Mouse (Mus musculus) retina, postnatal 7 days (tissue): Measurements from ENCODE around the gene Cdh4.

Source experiments
- DNase-seq: peaks from one replicate; pipeline ENCODE4 v3.0.0-alpha.2; 2012; ENCODE audit warnings: low read depth, low spot score

Cdh4 gene

DNA sequence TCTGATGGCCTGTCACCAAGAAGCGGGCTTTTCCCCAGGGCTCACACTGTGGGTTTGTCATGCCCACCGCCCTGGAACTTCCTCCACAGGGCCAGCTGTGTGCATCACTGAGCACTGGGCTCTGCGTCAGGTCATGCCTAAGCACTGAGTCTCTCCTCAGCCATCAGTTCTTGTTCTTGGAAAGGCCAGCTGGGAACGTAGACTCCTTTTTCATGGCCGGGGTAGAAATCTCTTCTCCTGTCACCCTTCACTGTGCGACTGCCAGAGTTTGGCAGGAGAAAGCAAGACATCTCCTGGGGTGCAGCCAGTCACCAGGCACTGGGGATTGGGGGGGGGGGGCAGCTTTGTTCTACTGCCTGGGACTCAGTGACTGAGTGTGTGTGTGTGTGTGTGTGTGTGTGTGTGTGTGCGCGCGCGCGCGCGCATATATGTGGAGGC lies 222.0 kb downstream of the Cdh4 start:
- no peak for DNase-seq

GRCm38 (mm10) chr2:179670689-179671088 lies 228.5 kb downstream of the Cdh4 start:
- DNase-seq = no peak

DNA sequence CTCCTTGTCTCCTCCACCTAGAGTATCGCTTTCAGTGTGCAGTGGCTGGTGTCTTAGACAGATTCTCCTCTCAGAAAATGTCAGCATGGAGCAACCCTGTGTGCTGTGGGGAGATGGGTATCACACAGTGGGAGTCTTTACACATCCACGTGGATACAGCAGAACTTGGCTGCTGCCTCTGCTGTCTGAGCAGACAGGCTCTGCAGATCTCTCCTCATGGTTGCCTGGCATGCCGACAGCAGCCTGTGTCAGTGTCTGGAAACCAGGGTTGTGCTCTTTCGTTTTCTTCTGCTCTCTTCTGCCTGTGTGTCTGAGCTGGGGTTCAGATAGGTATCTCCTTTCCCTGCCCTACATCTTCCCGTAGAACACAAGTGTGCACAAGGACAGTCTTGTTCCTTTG lies 237.6 kb downstream of the Cdh4 start:
- no peak for DNase-seq

- DNase-seq = no peak
Observed at GRCm38 (mm10) chr2:179681386-179681785, 239.2 kb downstream of the Cdh4 start.

- no peak for DNase-seq
Observed at GRCm38 (mm10) chr2:179687243-179687681, 245.0 kb downstream of the Cdh4 start.

DNA sequence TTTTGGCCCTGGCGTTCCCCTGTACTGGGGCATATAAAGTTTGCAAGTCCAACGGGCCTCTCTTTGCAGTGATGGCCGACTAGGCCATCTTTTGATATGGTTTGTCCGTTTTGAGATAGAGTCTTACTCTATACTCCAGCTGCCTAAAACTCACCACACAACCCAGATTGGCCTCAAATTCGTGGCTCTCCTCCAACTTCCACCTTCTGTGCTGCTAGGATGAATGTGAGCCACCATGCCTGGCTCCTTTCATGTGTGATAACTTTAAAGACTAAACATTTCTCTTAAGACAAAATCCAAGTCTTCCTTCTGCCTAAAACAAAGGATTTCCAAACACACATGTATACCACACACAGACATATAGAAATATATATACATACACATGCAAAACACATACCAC lies 246.7 kb downstream of the Cdh4 start:
- DNase-seq = no peak

- DNase-seq = no peak
Observed at GRCm38 (mm10) chr2:179689761-179690160, 247.5 kb downstream of the Cdh4 start.

GRCm38 (mm10) chr2:179690571-179690970 lies 248.3 kb downstream of the Cdh4 start:
- DNase-seq = no peak

- DNase-seq = no peak
Observed at GRCm38 (mm10) chr2:179694936-179695335, 252.7 kb downstream of the Cdh4 start.

GRCm38 (mm10) chr2:179697601-179698000 lies 255.4 kb downstream of the Cdh4 start:
- DNase-seq = no peak

DNA sequence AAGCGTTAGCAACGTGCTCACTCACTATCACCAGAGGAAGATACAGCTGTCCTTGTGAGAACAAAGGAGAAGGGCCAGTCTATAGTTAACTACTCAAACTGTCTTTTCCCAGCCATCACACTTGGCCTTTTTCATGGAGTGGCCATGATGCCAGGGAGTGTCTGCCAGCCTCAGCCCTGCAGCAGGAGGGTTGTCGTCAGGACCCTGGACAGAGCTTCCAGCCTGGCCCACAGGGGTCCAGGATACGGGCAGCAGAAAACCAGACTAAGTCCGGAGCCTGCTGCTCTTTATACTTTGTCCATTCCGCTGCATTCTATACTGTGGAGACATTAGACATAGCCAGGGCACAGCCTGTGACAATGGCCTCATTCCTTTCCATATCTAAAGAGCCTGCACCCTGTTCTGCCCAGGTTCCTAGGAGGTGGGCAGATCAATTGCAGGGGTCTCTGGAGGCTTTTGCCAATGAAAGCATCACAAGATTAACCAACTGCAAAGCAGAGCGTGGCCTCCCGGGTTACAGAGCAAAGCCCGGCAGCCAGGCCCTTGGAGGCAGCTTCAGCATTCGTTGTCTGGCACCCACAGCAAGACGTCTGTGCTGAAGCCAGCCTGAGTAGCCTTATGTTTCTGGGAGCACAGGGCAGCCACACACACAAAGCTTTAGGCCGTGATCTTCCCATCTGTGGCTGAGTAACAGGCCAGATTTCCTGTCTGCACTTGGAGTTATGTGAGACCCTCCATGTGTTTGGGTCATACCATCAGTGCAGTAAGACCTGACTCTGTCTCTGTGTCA lies 256.2 kb downstream of the Cdh4 start:
- DNase-seq = no peak

- DNase-seq = no peak
Observed at GRCm38 (mm10) chr2:179705043-179705442, 262.8 kb downstream of the Cdh4 start.

GRCm38 (mm10) chr2:179705461-179705860 lies 263.2 kb downstream of the Cdh4 start:
- no peak for DNase-seq

GRCm38 (mm10) chr2:179706616-179707015 lies 264.4 kb downstream of the Cdh4 start:
- DNase-seq = no peak

DNA sequence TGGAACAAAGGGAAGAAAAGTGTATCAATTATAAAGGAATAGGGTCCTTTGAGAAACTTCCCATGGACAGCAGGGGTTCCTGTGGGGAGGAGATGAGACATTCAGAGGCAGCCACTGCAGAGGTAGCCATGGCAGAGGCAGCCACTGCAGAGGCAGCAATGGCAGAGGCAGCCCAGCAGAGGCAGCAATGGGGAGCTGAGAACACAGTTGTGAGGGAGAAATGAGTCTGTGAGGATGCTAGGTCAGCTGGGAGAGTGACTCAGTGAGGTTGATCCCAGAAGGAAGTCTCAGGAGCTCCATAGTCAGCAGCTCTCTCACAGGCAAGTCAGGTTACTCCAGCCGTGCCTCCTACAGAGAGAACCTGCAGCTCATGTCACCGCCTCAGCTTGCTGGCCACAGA lies 266.9 kb downstream of the Cdh4 start:
- DNase-seq = no peak

- DNase-seq = no peak
Observed at GRCm38 (mm10) chr2:179712690-179713089, 270.5 kb downstream of the Cdh4 start.

- DNase-seq = no peak
Observed at GRCm38 (mm10) chr2:179713326-179713725, 271.1 kb downstream of the Cdh4 start.

DNA sequence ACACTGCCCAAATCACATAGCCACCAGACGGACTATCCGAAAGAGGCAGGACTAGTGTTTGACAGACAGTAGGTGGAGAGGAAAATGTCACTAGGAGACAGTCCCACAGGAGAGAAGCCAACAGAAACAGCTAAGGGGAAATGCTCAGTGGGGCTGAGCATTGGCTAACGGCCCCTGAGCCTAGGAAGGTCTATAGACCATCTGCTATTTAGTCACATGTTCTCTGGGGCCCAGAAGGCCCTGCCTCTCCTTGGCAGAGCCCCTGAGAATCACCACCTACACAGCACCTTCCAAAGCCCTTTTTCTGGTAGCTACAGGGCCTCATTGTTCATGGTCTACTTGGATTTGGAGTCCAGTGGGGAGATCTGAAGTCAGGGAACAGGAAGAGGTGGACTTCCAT lies 271.9 kb downstream of the Cdh4 start:
- DNase-seq = no peak

DNA sequence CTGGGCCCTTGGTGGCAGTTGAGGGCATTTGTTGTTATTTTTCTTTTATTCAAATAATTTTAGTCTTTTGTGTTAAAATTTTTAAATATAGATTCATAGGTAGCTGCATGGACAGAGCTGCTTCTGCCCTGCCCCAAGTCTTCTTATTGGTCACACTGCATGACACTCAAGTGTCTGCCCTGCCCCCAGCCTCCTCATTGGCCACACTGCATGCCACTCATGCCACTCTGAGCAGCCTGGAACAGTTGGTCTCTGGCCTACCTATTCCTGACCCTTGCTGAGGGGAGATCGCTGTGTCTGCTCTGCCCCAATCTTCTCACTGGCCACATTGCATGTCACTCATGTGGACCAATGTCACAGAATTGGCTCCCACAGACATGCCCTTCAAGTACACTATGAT lies 273.1 kb downstream of the Cdh4 start:
- DNase-seq = no peak

GRCm38 (mm10) chr2:179720366-179720765 lies 278.1 kb downstream of the Cdh4 start:
- DNase-seq = no peak

- DNase-seq = no peak
Observed at GRCm38 (mm10) chr2:179721534-179722516, 279.6 kb downstream of the Cdh4 start.

GRCm38 (mm10) chr2:179722776-179723386 lies 280.6 kb downstream of the Cdh4 start:
- DNase-seq = no peak
